Mouse (Mus musculus): Measurements from ENCODE around the gene Serbp1. TPM values are rescaled to one million over a fixed set of nuclear protein-coding genes. Genes with fewer than 3 reads are reported as not detected.
"Not testable (repeated sequence)": the region's sequence is repeated elsewhere in the genome, so short reads cannot be mapped to it uniquely, and the experiment has no call there.

Gene Serbp1
- 100 to 1,000 TPM; 174 to 282 (median 238) TPM for total RNA-seq (2022)

- DNase-seq (ENCODE audit: low spot score in 2 of 2): no peak
Observed at GRCm38 (mm10) chr6:67237977-67238376, at the start of gene Serbp1. Gene Serbp1 (plus strand): TSS chr6:67238176.

DNA sequence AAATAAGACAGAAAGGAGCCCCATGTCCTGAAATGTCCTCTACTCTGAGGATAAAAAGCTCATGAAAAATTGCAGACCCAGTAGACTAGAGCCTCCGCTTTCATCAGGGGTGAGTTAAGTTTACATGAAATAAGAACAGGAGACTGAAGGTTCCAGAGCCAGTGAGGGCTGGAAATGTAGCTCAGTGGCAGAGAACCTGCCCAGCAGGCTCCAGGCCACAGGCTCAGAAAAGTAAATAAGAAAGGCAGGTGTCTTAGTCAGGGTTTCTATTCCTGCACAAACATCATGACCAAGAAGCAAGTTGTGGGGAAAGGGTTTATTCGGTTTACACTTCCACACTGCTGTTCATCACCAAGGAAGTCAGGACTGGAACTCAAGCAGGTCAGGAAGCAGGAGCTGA is 44.4 kb upstream of the Serbp1 start:
- DNase-seq (ENCODE audit: low spot score in 2 of 2): no peak

DNA sequence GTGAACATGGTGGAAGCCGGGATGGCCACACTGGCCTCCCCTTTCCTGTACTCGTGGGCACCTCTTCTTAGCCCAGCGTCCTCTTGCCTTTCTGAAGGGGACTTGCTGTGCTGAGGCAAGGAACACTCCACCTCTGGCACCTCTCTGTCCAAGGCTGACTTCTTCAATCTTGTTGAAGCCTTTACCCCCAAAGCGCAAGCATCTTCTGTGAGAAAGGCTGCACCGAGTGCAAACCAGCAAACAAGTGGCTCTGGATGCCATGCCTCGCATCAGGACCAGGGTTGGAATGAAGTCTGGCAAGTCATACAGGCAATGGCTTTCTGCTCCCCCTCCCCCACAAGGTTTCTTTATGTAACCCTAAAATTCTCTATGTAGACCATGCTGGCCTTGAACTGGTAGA is 43.4 kb upstream of the Serbp1 start:
- DNase-seq (ENCODE audit: low spot score in 2 of 2): no peak

DNA sequence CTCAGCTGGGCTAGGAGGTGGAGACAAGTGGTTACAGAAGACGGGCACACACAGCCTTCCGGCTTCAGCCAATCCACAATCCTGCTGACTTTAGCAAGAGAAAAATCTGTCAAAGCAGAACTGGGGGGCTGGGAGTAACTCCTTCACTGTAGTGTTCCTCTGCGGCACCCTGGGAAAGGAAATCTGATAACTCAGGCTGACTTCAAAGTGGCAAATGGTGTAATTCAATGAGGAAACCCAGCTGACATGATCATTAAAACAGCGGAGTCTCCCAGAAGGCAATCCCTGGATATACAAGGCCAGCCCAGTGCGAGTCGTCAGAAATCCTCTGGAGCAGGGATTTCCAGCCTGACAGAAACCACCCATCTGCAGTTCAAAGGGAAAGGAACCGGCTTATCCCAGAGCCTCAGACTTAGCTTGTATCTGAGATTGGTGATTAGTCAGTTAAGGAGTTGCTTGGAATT is 42.8 kb upstream of the Serbp1 start:
- peak in 1 of 2 experiments; percentile 10 for DNase-seq (ENCODE audit: low spot score in 2 of 2)

GRCm38 (mm10) chr6:67196821-67197220 is 41.2 kb upstream of the Serbp1 start:
- DNase-seq (ENCODE audit: low spot score in 2 of 2): no peak

GRCm38 (mm10) chr6:67198085-67198484 is 39.9 kb upstream of the Serbp1 start:
- no peak for DNase-seq (ENCODE audit: low spot score in 2 of 2)

- peak in 1 of 2 experiments; percentile 33 for DNase-seq (ENCODE audit: low spot score in 2 of 2)
Observed at GRCm38 (mm10) chr6:67200715-67201322, 37.2 kb upstream of the Serbp1 start.

DNA sequence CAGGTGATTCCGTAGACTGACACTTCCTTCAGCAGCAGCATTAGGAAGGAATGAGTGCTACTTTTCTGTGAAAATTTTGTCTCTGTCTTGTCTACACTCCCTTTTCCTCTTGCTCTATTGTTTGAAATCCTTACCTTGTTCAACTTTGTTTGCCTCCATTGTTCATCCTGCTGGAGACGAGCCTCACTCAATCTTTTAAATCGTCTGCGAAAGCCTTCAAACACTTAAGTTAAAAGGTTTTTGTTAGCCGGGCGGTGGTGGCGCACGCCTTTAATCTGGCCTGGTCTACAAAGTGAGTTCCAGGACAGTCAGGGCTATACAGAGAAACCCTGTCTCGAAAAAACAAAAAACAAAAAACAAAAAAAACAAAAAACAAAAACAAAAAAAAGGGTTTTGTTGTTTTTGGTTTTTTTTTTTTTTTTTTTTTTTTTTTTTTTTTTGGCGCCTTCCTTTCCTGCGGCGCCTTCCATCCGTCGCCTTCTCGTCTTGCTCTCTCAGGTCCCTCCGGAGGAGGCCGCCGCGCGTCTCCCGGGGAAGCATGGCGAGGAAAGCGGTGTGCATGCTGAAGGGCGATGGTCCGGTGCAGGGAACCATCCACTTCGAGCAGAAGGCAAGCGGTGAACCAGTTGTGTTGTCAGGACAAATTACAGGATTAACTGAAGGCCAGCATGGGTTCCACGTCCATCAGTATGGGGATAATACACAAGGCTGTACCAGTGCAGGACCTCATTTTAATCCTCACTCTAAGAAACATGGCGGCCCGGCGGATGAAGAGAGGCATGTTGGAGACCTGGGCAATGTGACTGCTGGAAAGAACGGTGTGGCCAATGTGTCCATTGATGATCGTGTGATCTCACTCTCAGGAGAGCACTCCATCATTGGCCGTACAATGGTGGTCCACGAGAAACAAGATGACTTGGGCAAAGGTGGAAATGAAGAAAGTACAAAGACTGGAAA is 32.6 kb upstream of the Serbp1 start:
- DNase-seq (ENCODE audit: low spot score in 2 of 2): no peak

GRCm38 (mm10) chr6:67212362-67212761 is 25.6 kb upstream of the Serbp1 start:
- DNase-seq (ENCODE audit: low spot score in 2 of 2): no peak

DNA sequence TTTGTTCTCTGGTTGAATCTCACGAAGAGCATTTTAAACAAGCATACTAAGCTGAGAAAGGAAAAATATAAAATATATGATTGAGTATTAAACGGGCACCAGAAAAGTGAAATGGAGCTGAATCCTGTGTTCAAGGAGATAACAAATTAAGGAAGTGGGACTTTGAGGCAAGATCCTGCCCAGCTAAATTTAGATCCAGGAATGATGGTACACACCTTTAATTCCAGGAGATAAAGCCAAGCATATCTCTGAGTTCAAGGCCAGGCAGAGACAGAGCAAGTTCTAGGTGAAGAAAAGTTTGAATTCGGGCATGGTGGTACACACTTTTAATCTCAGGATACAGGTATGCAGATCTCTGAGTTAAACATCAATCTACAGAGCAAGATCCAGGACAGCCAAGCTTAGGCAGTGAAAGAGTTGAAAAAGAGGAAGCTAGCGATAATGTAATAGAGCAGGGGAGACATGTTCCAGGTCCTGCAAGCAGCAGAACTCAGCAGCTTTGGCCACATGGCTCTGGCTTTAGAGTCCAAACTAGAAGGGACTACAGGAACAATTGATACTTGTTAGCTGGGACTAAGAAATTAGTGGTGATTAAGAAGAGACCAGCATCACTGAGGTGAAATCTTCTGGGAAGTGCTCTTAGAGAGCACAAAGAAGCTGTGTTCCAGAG is 24.4 kb upstream of the Serbp1 start:
- no peak for DNase-seq (ENCODE audit: low spot score in 2 of 2)

DNA sequence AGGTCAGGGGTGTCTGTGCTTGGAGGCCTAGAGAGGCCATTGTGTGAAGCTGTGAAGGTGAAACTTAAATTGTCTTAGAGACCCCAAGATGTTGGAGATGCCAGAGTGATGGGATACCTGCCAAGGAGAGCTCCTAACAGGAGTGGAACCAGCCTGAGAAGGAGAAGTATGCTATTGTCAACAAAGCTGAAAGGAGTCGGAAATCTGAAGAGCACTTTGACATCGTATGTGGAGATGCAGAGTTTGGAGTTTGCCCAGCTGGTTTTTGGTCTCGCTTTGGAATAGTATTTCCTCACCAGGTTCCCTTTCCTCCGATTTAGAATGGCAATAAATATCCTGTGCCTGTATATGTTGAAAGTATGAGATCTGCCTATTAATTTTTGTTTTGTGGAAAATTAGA is 20.6 kb upstream of the Serbp1 start:
- DNase-seq (ENCODE audit: low spot score in 2 of 2): no peak

GRCm38 (mm10) chr6:67217846-67218245 is 20.1 kb upstream of the Serbp1 start:
- no peak for DNase-seq (ENCODE audit: low spot score in 2 of 2)

- no peak for DNase-seq (ENCODE audit: low spot score in 2 of 2)
Observed at GRCm38 (mm10) chr6:67218566-67218965, 19.4 kb upstream of the Serbp1 start.

DNA sequence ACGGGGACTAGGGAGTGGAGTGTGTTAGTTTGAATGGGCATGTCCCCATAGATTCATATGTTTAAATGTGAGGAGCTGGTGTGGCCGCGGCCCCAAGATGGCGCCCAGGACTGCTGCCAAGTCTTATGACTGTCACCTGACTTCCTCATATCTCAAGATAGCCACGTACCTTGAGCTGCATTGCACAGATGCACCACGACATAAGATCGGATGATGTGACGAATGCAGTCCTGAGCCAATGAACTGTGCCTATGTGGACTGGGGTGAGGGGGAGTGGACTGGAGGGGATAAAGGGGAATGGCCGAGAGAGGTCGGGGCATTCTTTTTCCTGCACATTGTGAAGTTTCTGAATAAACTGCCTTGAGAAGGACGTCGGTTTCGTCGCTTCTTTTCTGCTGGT is 18.0 kb upstream of the Serbp1 start:
- DNase-seq (ENCODE audit: low spot score in 2 of 2): not testable (repeated sequence)

DNA sequence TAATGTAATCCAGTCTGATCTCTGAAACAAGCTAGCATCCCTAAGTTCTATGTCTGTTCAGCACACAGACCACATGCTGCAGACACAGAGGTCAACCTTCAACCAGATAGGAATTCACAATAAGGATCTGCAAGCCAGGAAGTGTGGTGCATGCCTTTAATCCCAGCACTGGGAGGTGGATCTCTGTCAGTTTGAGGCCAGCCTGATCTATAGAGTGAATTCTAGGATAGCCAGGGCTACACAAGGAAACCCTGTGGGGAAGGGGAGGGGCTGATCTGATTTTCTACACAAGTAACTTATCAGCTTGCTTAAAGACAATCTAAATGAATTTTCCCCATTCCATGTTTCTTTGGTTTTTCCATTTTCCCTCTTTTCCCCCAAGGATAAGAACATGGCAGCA is 17.2 kb upstream of the Serbp1 start:
- no peak for DNase-seq (ENCODE audit: low spot score in 2 of 2)

GRCm38 (mm10) chr6:67223082-67223481 is 14.9 kb upstream of the Serbp1 start:
- no peak for DNase-seq (ENCODE audit: low spot score in 2 of 2)

DNA sequence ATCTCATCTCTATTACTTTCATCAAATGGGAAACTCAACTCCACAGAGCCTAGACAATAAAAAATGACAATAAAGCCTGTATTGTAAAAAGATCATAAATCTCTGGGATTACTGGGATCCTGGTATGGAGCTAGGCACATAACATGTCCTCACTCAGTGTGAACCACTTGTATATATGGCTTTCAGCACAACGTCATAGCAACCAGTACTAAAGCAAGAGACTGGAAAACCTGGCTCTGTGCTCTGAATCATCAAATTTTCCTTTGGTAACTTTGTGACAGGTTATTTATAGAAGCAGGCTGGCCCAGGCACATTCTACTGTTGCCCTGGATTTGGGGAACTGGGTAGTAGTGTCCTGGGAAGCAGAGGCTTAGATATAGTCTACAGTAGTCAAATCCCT is 14.5 kb upstream of the Serbp1 start:
- no peak for DNase-seq (ENCODE audit: low spot score in 2 of 2)

DNA sequence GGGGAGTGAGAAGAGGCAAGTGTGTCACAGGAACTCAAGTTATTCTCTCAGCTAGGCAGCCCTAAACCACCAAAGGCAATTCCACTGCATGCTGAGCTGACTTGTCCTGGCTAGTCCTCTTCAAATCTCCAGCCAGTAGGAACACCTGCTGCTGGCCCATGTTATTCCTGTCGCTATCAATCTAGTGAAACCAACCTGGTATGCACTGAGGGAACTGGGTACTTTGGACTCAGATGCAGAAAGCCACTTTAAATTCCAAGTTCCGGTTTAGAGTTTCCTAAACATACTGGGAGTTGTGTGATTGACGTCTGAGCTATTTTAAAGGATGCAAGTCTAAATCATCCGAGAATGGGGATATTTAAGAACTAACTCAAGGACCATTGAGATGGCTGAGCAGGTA is 11.7 kb upstream of the Serbp1 start:
- DNase-seq (ENCODE audit: low spot score in 2 of 2): peak; percentile 3 to 28

- DNase-seq (ENCODE audit: low spot score in 2 of 2): peak; percentile 35 to 51
Observed at GRCm38 (mm10) chr6:67228459-67229107, 9.4 kb upstream of the Serbp1 start.

GRCm38 (mm10) chr6:67229521-67229920 is 8.5 kb upstream of the Serbp1 start:
- no peak for DNase-seq (ENCODE audit: low spot score in 2 of 2)

DNA sequence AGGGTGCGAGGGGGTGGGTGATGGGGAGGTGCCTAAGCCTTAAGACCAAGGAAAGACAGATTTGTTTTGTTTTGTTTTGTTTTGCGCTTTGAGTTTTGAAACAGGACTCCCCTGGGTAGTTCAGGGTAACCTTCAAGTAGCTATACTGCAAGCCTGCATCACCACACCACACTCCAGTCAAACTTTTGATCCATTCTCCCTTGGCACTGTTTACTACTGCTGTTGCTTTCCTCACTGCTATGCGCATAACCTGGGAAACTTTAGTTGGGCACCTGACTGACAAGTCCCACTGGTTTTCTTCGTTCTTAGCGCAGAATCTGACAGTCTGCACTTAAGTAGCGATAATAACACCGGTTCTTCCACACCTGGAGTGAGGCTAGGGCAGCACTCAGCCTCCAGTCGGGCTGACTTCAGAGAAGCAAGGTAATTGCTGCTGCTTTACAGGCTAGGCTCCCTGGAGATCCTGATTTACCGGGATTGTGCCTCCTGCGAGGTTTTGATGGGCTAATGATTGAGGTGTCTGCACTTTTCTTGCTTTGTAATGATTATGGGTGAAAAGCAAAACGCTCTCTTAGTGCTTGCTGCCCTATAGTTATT is 8.0 kb upstream of the Serbp1 start:
- DNase-seq (ENCODE audit: low spot score in 2 of 2): no peak

Data from gastrocnemius, adult 8-10 months (tissue).